Mouse (Mus musculus) frontal cortex, adult 2 months (tissue): Measurements from ENCODE around the gene Slc25a39. TPM values are rescaled to one million over a fixed set of nuclear protein-coding genes. Genes with fewer than 3 reads are reported as not detected.

Source experiments
- DNase-seq, 2 experiments: peaks; one replicate each; pipeline ENCODE4 v3.0.0; 2022; ENCODE audit warnings: low spot score in 1 of 2; ENCODE audit errors: extremely low spot score in 1 of 2
- polyA plus RNA-seq: library from polyadenylated mRNA; depleted of rRNA; stranded (reverse); fragments of >200 nt; gene quantifications from 2 replicates; pipeline ENCODE4 v1.2.3, GENCODE M21; 2012

Gene Slc25a39
- polyA plus RNA-seq, 1 experiment, result 82.9 TPM

GRCm38 (mm10) chr11:102437120-102438061 is 29.6 kb upstream of the Slc25a39 start:
- DNase-seq, result peak in 1 of 2 experiments; percentile 68

- no peak for DNase-seq
Measured at GRCm38 (mm10) chr11:102436471-102436790, 28.7 kb upstream of the Slc25a39 start.

GRCm38 (mm10) chr11:102435754-102436470 is 28.2 kb upstream of the Slc25a39 start:
- no peak for DNase-seq

GRCm38 (mm10) chr11:102434816-102435705 is 27.3 kb upstream of the Slc25a39 start:
- no peak for DNase-seq

- DNase-seq, result peak in 1 of 2 experiments; percentile 97
Measured at GRCm38 (mm10) chr11:102434406-102434805, 26.7 kb upstream of the Slc25a39 start.

- DNase-seq, result no peak
Measured at GRCm38 (mm10) chr11:102433866-102434265, 26.1 kb upstream of the Slc25a39 start.

- DNase-seq, result no peak
Measured at GRCm38 (mm10) chr11:102432896-102433295, 25.1 kb upstream of the Slc25a39 start.

- no peak for DNase-seq
Measured at GRCm38 (mm10) chr11:102432115-102432843, 24.5 kb upstream of the Slc25a39 start.

- DNase-seq, result no peak
Measured at GRCm38 (mm10) chr11:102431728-102432114, 24.0 kb upstream of the Slc25a39 start.

- peak in 1 of 2 experiments; percentile 92 for DNase-seq
Measured at GRCm38 (mm10) chr11:102431018-102431645, 23.4 kb upstream of the Slc25a39 start.

GRCm38 (mm10) chr11:102430121-102431017 is 22.6 kb upstream of the Slc25a39 start, which contains the start of gene Grn:
Grn (plus strand) TSS chr11:102430315.
- DNase-seq, result peak; percentile 96 to 97

GRCm38 (mm10) chr11:102429551-102429950 is 21.8 kb upstream of the Slc25a39 start:
- no peak for DNase-seq

GRCm38 (mm10) chr11:102428981-102429540 is 21.3 kb upstream of the Slc25a39 start:
- DNase-seq, result no peak

- DNase-seq, result no peak
Measured at GRCm38 (mm10) chr11:102425555-102426316, 18.0 kb upstream of the Slc25a39 start.

- no peak for DNase-seq
Measured at GRCm38 (mm10) chr11:102424666-102425065, 16.9 kb upstream of the Slc25a39 start.

- no peak for DNase-seq
Measured at GRCm38 (mm10) chr11:102421559-102421958, 13.8 kb upstream of the Slc25a39 start.

GRCm38 (mm10) chr11:102418887-102419286 is 11.1 kb upstream of the Slc25a39 start:
- DNase-seq, result no peak
